Mouse (Mus musculus): ENCODE results near the gene Prom2.

GRCm38 (mm10) chr2:127507967-127508660 lies 33.2 kb downstream of the Prom2 start:
- no peak for TF ChIP-seq CTCF (IDR thresholded peaks at IDR 0.05; ENCODE audit: control insufficient read depth, insufficient read depth, insufficient replicate concordance, low read depth, low read length)
- no peak for TF ChIP-seq POLR2A (IDR thresholded peaks at IDR 0.05; ENCODE audit: control insufficient read depth, low read depth, low read length)

Measured in testis, adult 2 months (tissue).